Mouse (Mus musculus) limb, embryonic 12.5 days (tissue): ENCODE data around the gene Fer. TPM values are rescaled to one million over a fixed set of nuclear protein-coding genes. Genes with fewer than 3 reads are reported as not detected.

ENCODE experiments used
- ATAC-seq: fragments of 200-750 bp; cut with Nextera tagmentation; 2 replicates; pipeline ENCODE4 v1.8.0; 2017; ENCODE audit warnings: low read depth, moderate TSS enrichment; ENCODE audit not compliant: insufficient number of reproducible peaks, insufficient read depth, low FRiP score, low TSS enrichment
- H3K27ac ChIP-seq: fragments of 300-500 bp; sonication (generic); 2 replicates; pipeline ENCODE4 v1.5.1; 2016; ENCODE audit warnings: mild to moderate bottlenecking, moderate library complexity
- H3K27me3 ChIP-seq: fragments of 300-500 bp; sonication (generic); 2 replicates; pipeline ENCODE4 v1.6.1; 2016; ENCODE audit warnings: mild to moderate bottlenecking, moderate library complexity
- H3K36me3 ChIP-seq: fragments of 300-500 bp; sonication (generic); 2 replicates; pipeline ENCODE4 v1.6.1; 2016; ENCODE audit warnings: mild to moderate bottlenecking, moderate library complexity
- H3K4me1 ChIP-seq: fragments of 300-500 bp; sonication (generic); replicated peaks from 2 replicates; pipeline ENCODE4 v1.6.1; 2016
- H3K4me2 ChIP-seq: fragments of 300-500 bp; sonication (generic); 2 replicates; pipeline ENCODE4 v1.6.1; 2016; ENCODE audit warnings: mild to moderate bottlenecking, moderate library complexity
- H3K4me3 ChIP-seq: fragments of 300-500 bp; sonication (generic); replicated peaks from 2 replicates; pipeline ENCODE4 v1.5.1; 2016; ENCODE audit warnings: mild to moderate bottlenecking
- H3K9ac ChIP-seq: fragments of 300-500 bp; sonication (generic); replicated peaks from 2 replicates; pipeline ENCODE4 v1.6.1; 2016; ENCODE audit warnings: mild to moderate bottlenecking, moderate library complexity
- H3K9me3 ChIP-seq: fragments of 300-500 bp; sonication (generic); 2 replicates; pipeline ENCODE4 v1.6.1; 2016; ENCODE audit warnings: mild to moderate bottlenecking, moderate library complexity
- WGBS: fragments of 180-500 bp; shearing (Covaris S2); methylation state at CpG from one replicate; pipeline ENCODE4 v1.1.7; 2016; 5-methylcytosine and 5-hydroxymethylcytosine counted together
- polyA plus RNA-seq: library from polyadenylated mRNA; unstranded; fragments of >200 nt; fragmentation: Nextera tagmentation; extraction: Ambion mirVana; gene quantifications from 2 replicates; pipeline ENCODE4 v1.2.1, GENCODE M21; 2016

Gene Fer
- polyA plus RNA-seq, 1 experiment from 2014 or later, result 27.0 TPM

- H3K4me3 ChIP-seq, result no peak overlapping the region
- H3K4me2 ChIP-seq, result no peak overlapping the region
- H3K27me3 ChIP-seq, result no peaks in the 10 kb centered on the region
- no peak overlapping the region for H3K9ac ChIP-seq
- H3K36me3 ChIP-seq, result no peaks in the 10 kb centered on the region
- ATAC-seq, result no peak
- H3K27ac ChIP-seq, result no peak overlapping the region
- H3K4me1 ChIP-seq, result peaks cover 14% of the 10 kb centered on the region
- WGBS, result 91% methylated on average over 6 of the region's 6 CpGs
- no peaks in the 10 kb centered on the region for H3K9me3 ChIP-seq
These were observed 253.9 kb downstream of the Fer start for GRCm38 (mm10) chr17:64116762-64117161.

- ATAC-seq, result no peak
- no peak overlapping the region for H3K27ac ChIP-seq
- WGBS, result 64% methylated on average over 5 of the region's 5 CpGs
These were observed 256.9 kb downstream of the Fer start for GRCm38 (mm10) chr17:64119697-64120288.

GRCm38 (mm10) chr17:64122556-64122955, 259.7 kb downstream of the Fer start:
- Histone ChIP-seq H3K36me3 (no peaks in the 10 kb centered on the region), H3K4me2 (no peak overlapping the region), H3K9me3 (no peaks in the 10 kb centered on the region), H3K4me1 (no peaks in the 10 kb centered on the region), H3K27ac (no peak overlapping the region), H3K4me3 (no peak overlapping the region), H3K9ac (no peak overlapping the region), H3K27me3 (no peaks in the 10 kb centered on the region)
- ATAC-seq, result no peak
- 84% methylated on average over 11 of the region's 11 CpGs for WGBS

More at GRCm38 (mm10) chr17:64119697-64120288, 256.9 kb downstream of the Fer start:
- Histone ChIP-seq H3K9ac (no peak overlapping the region), H3K4me1 (no peaks in the 10 kb centered on the region), H3K4me2 (no peak overlapping the region), H3K27me3 (no peaks in the 10 kb centered on the region), H3K4me3 (no peak overlapping the region), H3K36me3 (no peaks in the 10 kb centered on the region), H3K9me3 (no peaks in the 10 kb centered on the region)

GRCm38 (mm10) chr17:64123732-64124131, 260.9 kb downstream of the Fer start:
- Histone ChIP-seq H3K4me3 (no peak overlapping the region), H3K4me1 (no peaks in the 10 kb centered on the region), H3K4me2 (no peak overlapping the region), H3K9ac (no peak overlapping the region), H3K9me3 (no peaks in the 10 kb centered on the region), H3K36me3 (no peaks in the 10 kb centered on the region), H3K27me3 (no peaks in the 10 kb centered on the region), H3K27ac (no peak overlapping the region)
- WGBS, result 82% methylated on average over 3 of the region's 3 CpGs
- no peak for ATAC-seq

- H3K4me1 ChIP-seq, result peaks cover 11% of the 10 kb centered on the region
- no peak overlapping the region for H3K4me3 ChIP-seq
- whole genome bisulfite sequencing, result 93% methylated on average over 5 of the region's 5 CpGs
- no peak overlapping the region for H3K9ac ChIP-seq
- no peaks in the 10 kb centered on the region for H3K36me3 ChIP-seq
- no peak overlapping the region for H3K27ac ChIP-seq
- no peak overlapping the region for H3K4me2 ChIP-seq
- no peaks in the 10 kb centered on the region for H3K9me3 ChIP-seq
- H3K27me3 ChIP-seq, result no peaks in the 10 kb centered on the region
- no peak for ATAC-seq
These were observed 264.0 kb downstream of the Fer start for GRCm38 (mm10) chr17:64126904-64127303.

GRCm38 (mm10) chr17:64129750-64130149, 266.9 kb downstream of the Fer start:
- no peak overlapping the region for H3K4me3 ChIP-seq
- no peak overlapping the region for H3K27ac ChIP-seq
- no peak overlapping the region for H3K4me2 ChIP-seq
- ATAC-seq, result no peak
- peaks cover 21% of the 10 kb centered on the region for H3K4me1 ChIP-seq
- H3K27me3 ChIP-seq, result no peaks in the 10 kb centered on the region
- H3K9me3 ChIP-seq, result no peaks in the 10 kb centered on the region
- no peaks in the 10 kb centered on the region for H3K36me3 ChIP-seq
- no peak overlapping the region for H3K9ac ChIP-seq
- WGBS, result 33% methylated on average over 2 of the region's 2 CpGs

GRCm38 (mm10) chr17:64130356-64130755, 267.5 kb downstream of the Fer start:
- H3K36me3 ChIP-seq, result no peaks in the 10 kb centered on the region
- H3K4me2 ChIP-seq, result no peak overlapping the region
- 68% methylated on average over 3 of the region's 3 CpGs for WGBS
- H3K27me3 ChIP-seq, result no peaks in the 10 kb centered on the region
- no peaks in the 10 kb centered on the region for H3K9me3 ChIP-seq
- H3K9ac ChIP-seq, result no peak overlapping the region
- no peak overlapping the region for H3K27ac ChIP-seq
- ATAC-seq, result no peak
- H3K4me3 ChIP-seq, result no peak overlapping the region
- peaks cover 21% of the 10 kb centered on the region for H3K4me1 ChIP-seq

- 72% methylated on average over 6 of the region's 6 CpGs for WGBS
- ATAC-seq, result no peak
- Histone ChIP-seq H3K4me1 (peaks cover 26% of the 10 kb centered on the region), H3K9ac (no peak overlapping the region), H3K4me2 (no peak overlapping the region), H3K27me3 (no peaks in the 10 kb centered on the region), H3K36me3 (no peaks in the 10 kb centered on the region), H3K9me3 (no peaks in the 10 kb centered on the region), H3K27ac (no peak overlapping the region), H3K4me3 (no peak overlapping the region)
These were observed 269.3 kb downstream of the Fer start for GRCm38 (mm10) chr17:64132183-64132582.

- Histone ChIP-seq H3K4me1 (peaks cover 15% of the 10 kb centered on the region), H3K9me3 (no peaks in the 10 kb centered on the region), H3K27ac (no peak overlapping the region), H3K27me3 (no peaks in the 10 kb centered on the region), H3K36me3 (peaks cover 21% of the 10 kb centered on the region), H3K9ac (no peak overlapping the region), H3K4me3 (no peak overlapping the region), H3K4me2 (no peak overlapping the region)
- no peak for ATAC-seq
- WGBS, result 40% methylated on average over 8 of the region's 8 CpGs
These were observed 273.2 kb downstream of the Fer start for GRCm38 (mm10) chr17:64135941-64136650.

GRCm38 (mm10) chr17:64138036-64138717, 275.3 kb downstream of the Fer start:
- Histone ChIP-seq H3K27me3 (no peaks in the 10 kb centered on the region), H3K27ac (no peak overlapping the region), H3K4me3 (no peak overlapping the region), H3K9me3 (no peaks in the 10 kb centered on the region), H3K9ac (no peak overlapping the region), H3K4me1 (peaks cover 5% of the 10 kb centered on the region), H3K4me2 (no peak overlapping the region), H3K36me3 (peaks cover 21% of the 10 kb centered on the region)
- 86% methylated on average over 8 of the region's 8 CpGs for WGBS
- no peak for ATAC-seq

GRCm38 (mm10) chr17:64139231-64139915, 276.5 kb downstream of the Fer start:
- Histone ChIP-seq H3K9ac (no peak overlapping the region), H3K4me3 (no peak overlapping the region), H3K9me3 (no peaks in the 10 kb centered on the region), H3K4me1 (peaks cover 5% of the 10 kb centered on the region; the same call in 1 of the 2 replicates), H3K27ac (no peak overlapping the region), H3K36me3 (peaks cover 25% of the 10 kb centered on the region), H3K27me3 (no peaks in the 10 kb centered on the region), H3K4me2 (no peak overlapping the region)
- 93% methylated on average over 11 of the region's 11 CpGs for WGBS
- ATAC-seq, result no peak
